Mouse (Mus musculus) kidney, embryonic 14.5 days (tissue): ENCODE results near the gene Ddhd1. TPM values are rescaled to one million over a fixed set of nuclear protein-coding genes. Genes with fewer than 3 reads are reported as not detected.

Experiments used
- microRNA-seq: library from miRNA; unstranded; fragments of <30 nt; microRNA quantifications from one replicate; pipeline ENCODE4, GENCODE M21; 2016
- polyA plus RNA-seq: library from polyadenylated mRNA; unstranded; fragments of >200 nt; fragmentation: Nextera tagmentation; extraction: Ambion mirVana; gene quantifications from 2 replicates; pipeline ENCODE4 v1.2.1, GENCODE M21; 2014

Ddhd1 gene
- polyA plus RNA-seq, 1 experiment from 2014 or later: 10.0 TPM

Small RNAs within 50 kb of the gene (microRNA-seq; reads per million reads assigned to microRNA genes)
- 1.1 reads per million for gene Mir5131

Other genes with a start within 250 kb of the Ddhd1 start
- 147 and 172 TPM in 2 replicates for gene Fermt2, start 128.0 kb downstream of the Ddhd1 start, polyA plus RNA-seq